Mouse (Mus musculus) midbrain, embryonic 16.5 days (tissue): ENCODE results near the gene Zer1. TPM values are rescaled to one million over a fixed set of nuclear protein-coding genes. Genes with fewer than 3 reads are reported as not detected.
"Not testable (repeated sequence)": the region's sequence is repeated elsewhere in the genome, so short reads cannot be mapped to it uniquely, and the experiment has no call there.

Experiments used
- ATAC-seq: fragments of 200-750 bp; cut with Nextera tagmentation; 2 replicates; pipeline ENCODE4 v1.8.0; 2017; ENCODE audit warnings: moderate TSS enrichment
- H3K27ac ChIP-seq: fragments of 300-500 bp; sonication (generic); 2 replicates; pipeline ENCODE4 v1.5.1; 2014; ENCODE audit warnings: mild to moderate bottlenecking, low read length, mixed read lengths
- H3K27me3 ChIP-seq: fragments of 300-500 bp; sonication (generic); 2 replicates; pipeline ENCODE4 v1.6.1; 2014; ENCODE audit warnings: low read depth, low read length, mixed read lengths; ENCODE audit not compliant: control insufficient read depth, insufficient read depth
- H3K36me3 ChIP-seq: fragments of 300-500 bp; sonication (generic); 2 replicates; pipeline ENCODE4 v1.6.1; 2014; ENCODE audit warnings: mild to moderate bottlenecking, low read length, moderate library complexity, mixed read lengths; ENCODE audit not compliant: control insufficient read depth, insufficient read depth
- H3K4me1 ChIP-seq: fragments of 300-500 bp; sonication (generic); 2 replicates; pipeline ENCODE4 v1.6.1; 2014; ENCODE audit warnings: mild to moderate bottlenecking, low read length, mixed read lengths; ENCODE audit not compliant: control insufficient read depth, insufficient read depth
- H3K4me2 ChIP-seq: fragments of 300-500 bp; sonication (generic); 2 replicates; pipeline ENCODE4 v1.6.1; 2014; ENCODE audit warnings: mild to moderate bottlenecking, low read length, mixed read lengths
- H3K4me3 ChIP-seq: fragments of 300-500 bp; sonication (generic); 2 replicates; pipeline ENCODE4 v1.5.1; 2014; ENCODE audit warnings: low read depth, mild to moderate bottlenecking, low read length, moderate library complexity, mixed read lengths
- H3K9ac ChIP-seq: fragments of 300-500 bp; sonication (generic); 2 replicates; pipeline ENCODE4 v1.6.1; 2014; ENCODE audit warnings: low read depth, low read length, mixed read lengths
- H3K9me3 ChIP-seq: fragments of 300-500 bp; sonication (generic); replicated peaks from 2 replicates; pipeline ENCODE4 v1.6.1; 2014; ENCODE audit warnings: mild to moderate bottlenecking, low read length, mixed read lengths; ENCODE audit not compliant: control insufficient read depth, poor library complexity, severe bottlenecking
- WGBS: fragments of 180-500 bp; shearing (Covaris S2); extraction: QIAGEN DNeasy Blood & Tissue Kit; methylation state at CpG from one replicate; pipeline ENCODE4 v1.1.7; 2014; 5-methylcytosine and 5-hydroxymethylcytosine counted together
- polyA plus RNA-seq: library from polyadenylated mRNA; unstranded; fragments of >200 nt; fragmentation: Nextera tagmentation; extraction: Ambion mirVana; gene quantifications from 2 replicates; pipeline ENCODE4 v1.2.1, GENCODE M21; 2015

The Zer1 gene
- polyA plus RNA-seq, 1 experiment from 2014 or later: 13.5 TPM

DNA sequence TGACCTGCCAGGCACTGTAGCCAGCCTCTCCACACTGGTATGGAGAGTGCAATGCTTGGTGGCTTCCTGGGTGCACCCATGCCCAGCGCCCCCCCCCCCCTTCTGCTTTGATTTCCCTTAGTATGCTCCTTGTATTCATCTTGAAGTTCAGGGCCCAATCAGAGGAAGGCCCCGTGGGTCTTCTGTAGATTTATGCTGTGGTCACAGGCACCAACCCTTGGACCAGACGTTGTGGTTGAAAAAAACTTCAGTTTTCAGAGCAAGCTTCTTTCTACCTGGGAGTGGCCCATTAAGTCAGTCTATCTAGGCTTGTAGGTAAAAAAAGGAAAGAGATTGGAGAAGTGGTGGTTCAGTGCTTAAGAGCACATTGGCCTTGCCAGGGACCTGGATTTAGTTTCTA lies 60.6 kb downstream of the Zer1 start:
- WGBS: 20% methylated on average over 2 of the region's 3 CpGs
- no peak for ATAC-seq
- Histone ChIP-seq H3K9me3 (no peaks in the 10 kb centered on the region), H3K9ac (no peak overlapping the region), H3K36me3 (no peaks in the 10 kb centered on the region), H3K4me3 (no peak overlapping the region), H3K4me2 (peak overlapping the region; percentile 97; the same call in 1 of the 2 replicates), H3K27me3 (peaks cover 3% of the 10 kb centered on the region; the same call in 1 of the 2 replicates), H3K27ac (no peak overlapping the region), H3K4me1 (peaks cover 30% of the 10 kb centered on the region)

GRCm38 (mm10) chr2:30063235-30063634 lies 61.1 kb downstream of the Zer1 start:
- 4% methylated on average over 8 of the region's 8 CpGs for whole genome bisulfite sequencing
- Histone ChIP-seq H3K4me1 (peaks cover 26% of the 10 kb centered on the region), H3K27me3 (peaks cover 3% of the 10 kb centered on the region; the same call in 1 of the 2 replicates), H3K4me2 (peak overlapping the region; percentile 97), H3K4me3 (peak overlapping the region; percentile 41), H3K36me3 (no peaks in the 10 kb centered on the region), H3K27ac (0 out of 2 replicates have a peak overlapping the region, but pooled peaks have one; percentile 73), H3K9ac (peak overlapping the region; percentile 52), H3K9me3 (no peaks in the 10 kb centered on the region)
- no peak for ATAC-seq

- Histone ChIP-seq H3K9me3 (no peaks in the 10 kb centered on the region), H3K4me3 (peak overlapping the region; percentile 41), H3K36me3 (no peaks in the 10 kb centered on the region), H3K4me1 (peaks cover 20% of the 10 kb centered on the region), H3K4me2 (peak overlapping the region; percentile 97), H3K27me3 (peaks cover 3% of the 10 kb centered on the region; the same call in 1 of the 2 replicates), H3K9ac (peak overlapping the region; percentile 52), H3K27ac (peak overlapping the region; percentile 73)
- no peak for ATAC-seq
- WGBS: under 1% methylated on average over 40 of the region's 40 CpGs
These were observed 61.9 kb downstream of the Zer1 start for GRCm38 (mm10) chr2:30062249-30063093.

- H3K4me2 ChIP-seq: peak overlapping the region; percentile 97
- 8% methylated on average over 37 of the region's 37 CpGs for WGBS
- no peaks in the 10 kb centered on the region for H3K9me3 ChIP-seq
- ATAC-seq: no peak
- H3K27me3 ChIP-seq: peaks cover 3% of the 10 kb centered on the region; the same call in 1 of the 2 replicates
- H3K36me3 ChIP-seq: no peaks in the 10 kb centered on the region
- H3K9ac ChIP-seq: peak overlapping the region; percentile 52
- H3K4me1 ChIP-seq: peaks cover 20% of the 10 kb centered on the region
- peak overlapping the region; percentile 41 for H3K4me3 ChIP-seq
- H3K27ac ChIP-seq: peak overlapping the region; percentile 73; the same call in 1 of the 2 replicates
These were observed 62.9 kb downstream of the Zer1 start for GRCm38 (mm10) chr2:30061215-30062166.

DNA sequence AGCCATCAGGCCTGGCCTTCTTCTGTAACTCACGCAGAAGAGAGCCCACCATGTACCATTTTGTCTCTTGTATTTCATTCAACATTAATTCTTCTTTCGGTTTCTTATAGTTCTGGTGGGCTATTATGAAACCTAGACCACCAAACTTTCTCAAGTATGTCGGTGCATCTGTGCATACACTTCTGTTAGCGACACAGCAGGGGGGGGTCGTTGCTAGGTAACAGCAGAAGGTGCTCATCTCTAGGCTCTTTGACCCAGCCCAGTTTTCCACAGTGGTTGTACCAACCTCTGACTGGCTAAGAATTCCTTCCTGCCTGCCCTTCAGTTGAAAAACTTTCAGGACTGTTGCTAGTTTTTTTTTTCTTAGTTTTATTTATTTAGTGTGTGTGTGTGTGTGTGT lies 66.0 kb downstream of the Zer1 start:
- 26% methylated on average over 5 of the region's 5 CpGs for WGBS
- no peak for ATAC-seq

DNA sequence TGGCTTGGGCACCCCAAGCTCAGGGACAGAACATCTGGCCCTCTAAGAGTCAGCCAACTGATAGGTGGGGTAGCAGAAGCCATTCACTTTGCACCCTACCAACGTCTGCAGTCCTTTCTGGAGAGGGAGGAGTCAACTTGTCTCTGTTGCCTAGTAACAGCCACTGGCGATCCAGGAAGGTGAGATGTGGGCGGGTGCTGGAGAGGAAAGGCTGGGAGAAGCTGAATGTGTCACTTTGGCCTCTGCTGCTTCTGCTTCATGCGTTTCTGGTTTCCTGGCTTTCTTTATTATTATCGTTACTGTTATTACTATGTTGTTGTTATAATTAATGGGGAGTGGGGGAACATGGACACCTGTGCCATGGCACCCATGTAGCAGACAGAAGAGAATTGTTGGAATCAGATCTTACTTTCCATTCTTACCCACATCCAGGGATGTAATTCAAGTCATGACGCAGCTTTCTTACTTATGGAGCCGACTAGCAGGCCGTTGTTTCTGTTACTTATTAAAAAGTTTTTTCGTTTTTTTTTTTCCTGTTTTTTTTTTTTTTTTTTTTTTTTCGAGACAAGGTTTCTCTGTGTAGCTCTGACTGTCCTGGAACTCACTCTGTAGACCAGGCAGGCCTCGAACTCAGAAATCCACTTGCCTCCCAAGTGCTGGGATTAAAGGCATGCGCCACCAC lies 67.0 kb downstream of the Zer1 start, which contains the start of gene Set:
Gene Set (plus strand): TSS at position 156 of the 682 bp plus-strand sequence.
- no peak within 1 kb of the TSS for H3K4me3 ChIP-seq
- H3K4me2 ChIP-seq: no peak within 1 kb of the TSS
- no peak within 1 kb of the TSS for H3K27ac ChIP-seq
- 44% methylated on average over 12 of the region's 12 CpGs for WGBS
- H3K27me3 ChIP-seq: peaks cover 5% of the 10 kb centered on the region; the same call in 1 of the 2 replicates
- H3K4me1 ChIP-seq: peaks cover 8% of the 10 kb centered on the region
- H3K9me3 ChIP-seq: no peaks in the 10 kb centered on the region
- ATAC-seq: 0 out of 2 replicates have a peak, but pooled peaks have one; percentile 45
- no peaks in the 10 kb centered on the region for H3K36me3 ChIP-seq
- no peak within 1 kb of the TSS for H3K9ac ChIP-seq

More for the DNA sequence above, 66.0 kb downstream of the Zer1 start:
- Histone ChIP-seq H3K36me3 (no peaks in the 10 kb centered on the region), H3K4me3 (no peak overlapping the region), H3K4me1 (peaks cover 16% of the 10 kb centered on the region), H3K27ac (no peak overlapping the region), H3K27me3 (peaks cover 5% of the 10 kb centered on the region; the same call in 1 of the 2 replicates), H3K9me3 (no peaks in the 10 kb centered on the region), H3K9ac (no peak overlapping the region), H3K4me2 (no peak overlapping the region)

- 84% methylated on average over 3 of the region's 3 CpGs for WGBS
- H3K4me2 ChIP-seq: no peak overlapping the region
These were observed 67.6 kb downstream of the Zer1 start for GRCm38 (mm10) chr2:30056736-30057135.

GRCm38 (mm10) chr2:30055310-30055709 lies 69.1 kb downstream of the Zer1 start:
- not testable (repeated sequence) for H3K4me2 ChIP-seq, H3K27ac ChIP-seq, H3K4me3 ChIP-seq, H3K9me3 ChIP-seq, H3K27me3 ChIP-seq, H3K9ac ChIP-seq, ATAC-seq, H3K4me1 ChIP-seq, H3K36me3 ChIP-seq
- 96% methylated on average over 3 of the region's 3 CpGs for WGBS

More at GRCm38 (mm10) chr2:30056736-30057135, 67.6 kb downstream of the Zer1 start:
- Histone ChIP-seq H3K27me3 (peaks cover 5% of the 10 kb centered on the region; the same call in 1 of the 2 replicates), H3K4me1 (peaks cover 5% of the 10 kb centered on the region), H3K9me3 (no peaks in the 10 kb centered on the region), H3K4me3 (no peak overlapping the region), H3K9ac (no peak overlapping the region), H3K36me3 (no peaks in the 10 kb centered on the region), H3K27ac (no peak overlapping the region)
- ATAC-seq: no peak
